Mouse (Mus musculus): Measurements from ENCODE around the gene Zfp108.
A peak's percentile ranks its signal among the peaks of the same experiment; 100 is the strongest.

Gene Zfp108

GRCm38 (mm10) chr7:24286090-24286489 is 31.5 kb downstream of the Zfp108 start:
- DNase-seq (ENCODE audit: low spot score in 2 of 2) = no peak

- DNase-seq (ENCODE audit: low spot score in 2 of 2) = no peak
Observed at GRCm38 (mm10) chr7:24286916-24287315, 32.3 kb downstream of the Zfp108 start.

GRCm38 (mm10) chr7:24287670-24288069 is 33.1 kb downstream of the Zfp108 start:
- no peak for DNase-seq (ENCODE audit: low spot score in 2 of 2)

- DNase-seq (ENCODE audit: low spot score in 2 of 2) = no peak
Observed at GRCm38 (mm10) chr7:24288512-24288911, 33.9 kb downstream of the Zfp108 start.

GRCm38 (mm10) chr7:24290106-24290693 is 35.6 kb downstream of the Zfp108 start:
- DNase-seq (ENCODE audit: low spot score in 2 of 2) = no peak

- no peak for DNase-seq (ENCODE audit: low spot score in 2 of 2)
Observed at GRCm38 (mm10) chr7:24291387-24292090, 36.9 kb downstream of the Zfp108 start.

- DNase-seq (ENCODE audit: low spot score in 2 of 2) = no peak
Observed at GRCm38 (mm10) chr7:24293061-24293851, 38.7 kb downstream of the Zfp108 start.

- DNase-seq (ENCODE audit: low spot score in 2 of 2) = no peak
Observed at GRCm38 (mm10) chr7:24294763-24295162, 40.2 kb downstream of the Zfp108 start.

GRCm38 (mm10) chr7:24295376-24295775 is 40.8 kb downstream of the Zfp108 start:
- DNase-seq (ENCODE audit: low spot score in 2 of 2) = no peak

- no peak for DNase-seq (ENCODE audit: low spot score in 2 of 2)
Observed at GRCm38 (mm10) chr7:24296386-24296785, 41.8 kb downstream of the Zfp108 start.

- no peak for DNase-seq (ENCODE audit: low spot score in 2 of 2)
Observed at GRCm38 (mm10) chr7:24297361-24298095, 42.9 kb downstream of the Zfp108 start.

- no peak for DNase-seq (ENCODE audit: low spot score in 2 of 2)
Observed at GRCm38 (mm10) chr7:24298635-24298972, 44.0 kb downstream of the Zfp108 start.

- peak; percentile 62 to 69 for DNase-seq (ENCODE audit: low spot score in 2 of 2)
Observed at GRCm38 (mm10) chr7:24298973-24299708, 44.5 kb downstream of the Zfp108 start.

GRCm38 (mm10) chr7:24299823-24300481 is 45.4 kb downstream of the Zfp108 start:
- DNase-seq (ENCODE audit: low spot score in 2 of 2) = no peak

GRCm38 (mm10) chr7:24300771-24301282 is 46.2 kb downstream of the Zfp108 start, which contains the start of gene Zfp61:
Gene Zfp61 (minus strand): TSS chr7:24301232.
- no peak for DNase-seq (ENCODE audit: low spot score in 2 of 2)

Measured in urinary bladder, postnatal 36 days (tissue).